Mouse (Mus musculus) kidney, postnatal 0 days (tissue): ENCODE data around the gene Gm10073. TPM values are rescaled to one million over a fixed set of nuclear protein-coding genes. Genes with fewer than 3 reads are reported as not detected.

Experiments used
- ATAC-seq: fragments of 200-750 bp; cut with Nextera tagmentation; replicated peaks from 2 replicates; pipeline ENCODE4 v1.8.0; 2017; ENCODE audit warnings: low read depth, moderate number of reproducible peaks, moderate TSS enrichment, moderate library complexity; ENCODE audit not compliant: low FRiP score
- DNase-seq: peaks from one replicate; pipeline ENCODE4 v3.0.0-alpha.2; 2016; ENCODE audit warnings: low spot score
- H3K27ac ChIP-seq: fragments of 300-500 bp; sonication (generic); 2 replicates; pipeline ENCODE4 v1.5.1; 2014; ENCODE audit warnings: mild to moderate bottlenecking
- H3K27me3 ChIP-seq: fragments of 300-500 bp; sonication (generic); 2 replicates; pipeline ENCODE4 v1.6.1; 2014; ENCODE audit warnings: low read length, mixed read lengths; ENCODE audit not compliant: insufficient read depth
- H3K36me3 ChIP-seq: fragments of 300-500 bp; sonication (generic); 2 replicates; pipeline ENCODE4 v1.6.1; 2014; ENCODE audit warnings: low read length, mixed read lengths; ENCODE audit not compliant: insufficient read depth
- H3K4me1 ChIP-seq: fragments of 300-500 bp; sonication (generic); replicated peaks from 2 replicates; pipeline ENCODE4 v1.6.1; 2014; ENCODE audit warnings: antibody characterized with exemption, low read length, mixed read lengths; ENCODE audit not compliant: insufficient read depth
- H3K4me2 ChIP-seq: fragments of 300-500 bp; sonication (generic); 2 replicates; pipeline ENCODE4 v1.6.1; 2014; ENCODE audit warnings: mild to moderate bottlenecking, low read length, moderate library complexity, mixed read lengths
- H3K4me3 ChIP-seq: fragments of 300-500 bp; sonication (generic); replicated peaks from 2 replicates; pipeline ENCODE4 v1.5.1; 2014; ENCODE audit warnings: low read depth, low read length
- H3K9ac ChIP-seq: fragments of 300-500 bp; sonication (generic); 2 replicates; pipeline ENCODE4 v1.6.1; 2014; ENCODE audit warnings: low read depth, low read length
- H3K9me3 ChIP-seq: fragments of 300-500 bp; sonication (generic); replicated peaks from 2 replicates; pipeline ENCODE4 v1.6.1; 2016; ENCODE audit warnings: low read length, inconsistent platforms, mixed read lengths
- CTCF ChIP-seq: IDR thresholded peaks from 2 replicates; pipeline ENCODE4 v1.5.1; 2016; ENCODE audit warnings: antibody characterized with exemption, low read depth, mild to moderate bottlenecking, moderate library complexity
- WGBS: fragments of 180-500 bp; shearing (Covaris S2); extraction: QIAGEN DNeasy Blood & Tissue Kit; methylation state at CpG from one replicate; pipeline ENCODE4 v1.1.7; 2014; 5-methylcytosine and 5-hydroxymethylcytosine counted together
- polyA plus RNA-seq: library from polyadenylated mRNA; unstranded; fragments of >200 nt; fragmentation: Nextera tagmentation; extraction: Ambion mirVana; gene quantifications from 2 replicates; pipeline ENCODE4 v1.2.1, GENCODE M21; 2015

Gm10073 gene
- polyA plus RNA-seq, 1 experiment from 2014 or later, result 15.1 TPM

DNA sequence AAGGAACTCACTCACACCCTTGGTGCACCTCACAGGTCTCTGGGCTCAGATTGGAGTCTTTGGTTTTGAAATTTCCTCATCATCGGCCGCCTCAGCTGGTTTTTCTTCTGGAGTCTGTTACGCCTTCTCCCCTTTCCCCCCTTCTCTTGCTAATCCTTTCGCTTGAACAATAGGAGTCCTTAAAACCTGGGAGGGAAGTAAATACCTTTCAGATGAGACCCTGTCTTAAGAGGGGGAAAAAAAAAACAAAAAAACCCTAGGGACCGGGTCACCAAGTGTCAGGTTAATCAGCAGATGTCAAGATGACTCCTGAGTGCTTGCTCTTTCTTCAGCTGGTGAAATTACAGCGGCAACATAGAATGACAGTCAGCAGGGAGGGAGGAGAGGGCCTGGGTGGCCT lies 43.9 kb upstream of the Gm10073 start:
- 53% methylated on average over 6 of the region's 6 CpGs for WGBS
- no peak for DNase-seq

DNA sequence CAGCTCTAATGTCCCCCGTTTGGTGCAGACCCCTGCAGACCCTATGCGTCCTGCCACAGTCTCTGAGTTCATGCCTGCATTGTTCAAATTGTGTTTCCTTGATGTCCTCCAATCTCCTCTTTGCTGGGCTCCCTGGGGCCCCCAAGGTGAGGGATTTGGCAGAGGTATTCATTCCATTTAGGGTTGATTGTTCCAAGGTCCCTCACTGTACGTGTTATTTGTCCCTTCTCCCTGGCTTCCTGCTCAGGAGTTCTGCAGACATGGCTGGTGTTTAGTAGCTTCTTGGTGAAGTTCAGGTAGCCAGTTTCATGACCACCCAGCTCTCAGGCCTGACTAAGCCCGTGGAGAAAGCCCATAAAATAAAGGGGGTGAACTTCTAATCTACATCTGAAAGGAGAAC lies 43.4 kb upstream of the Gm10073 start:
- Histone ChIP-seq H3K27me3 (no peaks in the 10 kb centered on the region), H3K27ac (no peak overlapping the region), H3K4me2 (no peak overlapping the region), H3K4me1 (peaks cover 7% of the 10 kb centered on the region; the same call in 1 of the 2 replicates), H3K4me3 (no peak overlapping the region), H3K9ac (no peak overlapping the region), H3K36me3 (no peaks in the 10 kb centered on the region), H3K9me3 (no peaks in the 10 kb centered on the region)
- DNase-seq, result no peak
- no peak for TF ChIP-seq CTCF
- no peak for ATAC-seq
- 51% methylated on average over 4 of the region's 4 CpGs for WGBS

More for the DNA sequence above, 43.9 kb upstream of the Gm10073 start:
- H3K4me1 ChIP-seq, result peaks cover 7% of the 10 kb centered on the region; the same call in 1 of the 2 replicates
- ATAC-seq, result no peak
- H3K27me3 ChIP-seq, result no peaks in the 10 kb centered on the region
- no peak overlapping the region for H3K4me2 ChIP-seq
- no peak overlapping the region for H3K27ac ChIP-seq
- H3K9ac ChIP-seq, result no peak overlapping the region
- no peaks in the 10 kb centered on the region for H3K9me3 ChIP-seq
- no peak overlapping the region for H3K4me3 ChIP-seq
- TF ChIP-seq CTCF, result no peak
- no peaks in the 10 kb centered on the region for H3K36me3 ChIP-seq

DNA sequence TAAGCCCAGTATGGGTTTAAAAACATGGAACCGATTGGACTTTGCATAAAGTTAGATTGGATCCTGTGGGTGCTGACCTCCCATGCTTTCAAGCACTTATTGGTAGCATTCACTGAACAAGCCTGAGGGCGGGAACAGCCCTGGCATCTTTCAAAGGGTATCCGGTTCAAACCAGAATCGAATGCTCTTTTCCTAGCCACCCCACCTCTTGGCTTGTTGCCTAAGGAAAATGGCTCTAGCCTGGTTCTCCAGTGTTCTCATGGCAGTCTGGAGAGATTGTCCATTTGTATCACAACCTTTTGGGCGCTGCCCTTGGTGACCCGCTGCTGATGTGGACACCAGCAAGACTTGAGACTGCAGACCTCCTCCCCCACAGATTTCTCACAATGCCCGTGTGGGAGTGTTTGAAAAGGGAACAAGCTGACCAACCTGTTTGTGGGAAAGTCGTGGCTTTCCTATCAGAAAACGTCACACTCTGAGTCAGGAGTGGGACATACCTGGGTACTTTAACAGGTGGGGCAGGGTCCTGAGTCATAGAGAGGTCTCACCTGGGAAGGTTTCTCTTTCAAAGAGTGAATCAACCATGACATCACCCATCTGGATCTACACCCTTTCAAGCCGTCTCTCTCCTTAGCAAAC lies 42.5 kb upstream of the Gm10073 start:
- no peak for TF ChIP-seq CTCF
- WGBS, result 56% methylated on average over 10 of the region's 10 CpGs

DNA sequence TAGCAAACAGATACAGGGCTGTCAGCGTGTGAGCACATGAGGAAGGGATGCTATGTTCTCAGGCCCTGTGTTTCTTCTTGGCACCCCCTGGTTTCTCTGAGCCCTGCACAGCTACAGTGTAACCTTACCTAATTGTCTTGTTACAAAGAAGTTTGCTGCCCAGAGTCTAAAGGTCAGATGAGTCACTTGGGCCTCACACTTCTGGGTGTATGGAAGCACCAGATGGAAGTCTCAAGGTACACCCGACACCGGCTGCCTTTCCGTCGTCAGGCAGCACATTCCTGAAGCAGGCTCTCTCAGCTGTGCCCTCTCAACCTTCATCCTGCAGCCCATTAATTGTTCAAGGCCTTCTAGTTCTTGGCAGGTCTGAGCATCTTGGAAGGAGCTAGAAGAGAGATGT lies 41.4 kb upstream of the Gm10073 start:
- DNase-seq, result peak; percentile 47
- Histone ChIP-seq H3K4me3 (no peak overlapping the region), H3K9ac (no peak overlapping the region), H3K4me2 (no peak overlapping the region), H3K9me3 (no peaks in the 10 kb centered on the region), H3K27ac (peak overlapping the region; percentile 37), H3K36me3 (no peaks in the 10 kb centered on the region), H3K27me3 (no peaks in the 10 kb centered on the region), H3K4me1 (peaks cover 5% of the 10 kb centered on the region; the same call in 1 of the 2 replicates)
- peak; percentile 60 for ATAC-seq
- WGBS, result 21% methylated on average over 5 of the region's 5 CpGs
- no peak for TF ChIP-seq CTCF

More for the DNA sequence above, 42.5 kb upstream of the Gm10073 start:
- Histone ChIP-seq H3K36me3 (no peaks in the 10 kb centered on the region), H3K27me3 (no peaks in the 10 kb centered on the region), H3K4me1 (peaks cover 7% of the 10 kb centered on the region; the same call in 1 of the 2 replicates), H3K9ac (no peak overlapping the region), H3K9me3 (no peaks in the 10 kb centered on the region), H3K4me3 (no peak overlapping the region), H3K27ac (peak overlapping the region; percentile 37), H3K4me2 (no peak overlapping the region)
- ATAC-seq (no peak), DNase-seq (no peak)

DNA sequence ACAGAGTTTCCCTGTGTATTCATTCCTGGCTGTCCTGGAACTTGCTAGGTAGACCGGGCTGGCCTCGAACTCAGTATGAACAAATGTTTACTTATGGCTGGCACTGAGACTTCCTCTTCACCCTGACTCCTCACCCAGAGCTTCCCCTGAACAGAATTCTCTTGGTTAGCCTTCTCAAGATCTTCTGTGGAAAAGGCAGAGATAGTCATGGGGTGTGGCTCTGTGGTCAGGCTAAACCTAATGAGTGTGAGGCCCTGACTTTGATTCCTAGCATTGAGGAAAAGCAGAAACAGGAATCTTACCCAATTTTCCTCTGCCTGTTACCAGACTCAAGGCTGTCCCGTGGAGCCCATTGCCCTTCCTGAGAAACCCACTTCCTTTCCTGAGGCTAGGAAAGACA lies 38.8 kb upstream of the Gm10073 start:
- no peaks in the 10 kb centered on the region; the same call in 1 of the 2 replicates for H3K4me1 ChIP-seq

DNA sequence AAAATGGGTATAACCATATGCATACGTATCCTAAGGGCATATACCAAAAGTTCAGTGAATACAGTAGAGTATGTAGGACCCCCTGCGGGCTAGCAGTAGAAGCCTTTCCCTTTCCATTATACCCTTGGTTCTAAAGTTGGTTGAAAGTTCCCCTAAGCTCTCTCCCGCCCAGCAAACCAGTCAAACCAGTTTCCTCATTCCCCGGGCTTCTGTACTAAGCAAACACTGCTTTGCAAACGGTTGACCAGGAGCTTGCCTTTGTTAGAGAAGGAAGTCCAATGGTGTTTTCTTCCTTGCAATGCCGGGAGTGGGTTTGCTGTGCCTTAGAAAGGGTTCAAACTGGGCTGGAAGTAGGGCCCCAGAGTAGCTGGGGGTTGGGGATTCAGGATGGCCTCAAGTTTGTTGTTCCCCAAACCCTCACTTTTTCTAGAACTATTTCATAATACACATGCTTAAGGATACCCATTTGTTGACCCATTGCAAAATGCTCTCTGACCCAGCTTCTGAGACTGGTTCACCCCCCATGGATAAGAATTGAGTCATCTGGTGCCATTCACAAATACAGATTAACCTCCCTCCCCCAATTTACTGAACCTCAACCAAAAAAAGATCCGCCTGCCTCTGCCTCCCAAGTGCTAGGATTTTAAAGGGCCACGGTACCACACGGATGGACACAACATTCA lies 37.8 kb upstream of the Gm10073 start:
- no peaks in the 10 kb centered on the region for H3K36me3 ChIP-seq
- no peak overlapping the region for H3K4me2 ChIP-seq
- 64% methylated on average over 9 of the region's 9 CpGs for WGBS
- H3K9ac ChIP-seq, result no peak overlapping the region
- no peaks in the 10 kb centered on the region; the same call in 1 of the 2 replicates for H3K4me1 ChIP-seq
- peak overlapping the region; percentile 71 for H3K27ac ChIP-seq
- no peak overlapping the region for H3K4me3 ChIP-seq
- DNase-seq (peak; percentile 40), ATAC-seq (no peak)
- no peak for TF ChIP-seq CTCF
- H3K9me3 ChIP-seq, result no peaks in the 10 kb centered on the region
- H3K27me3 ChIP-seq, result no peaks in the 10 kb centered on the region

More for the DNA sequence above, 38.8 kb upstream of the Gm10073 start:
- Histone ChIP-seq H3K4me2 (no peak overlapping the region), H3K36me3 (no peaks in the 10 kb centered on the region), H3K9ac (no peak overlapping the region), H3K9me3 (no peaks in the 10 kb centered on the region), H3K4me3 (no peak overlapping the region), H3K27ac (0 out of 2 replicates have a peak overlapping the region, but pooled peaks have one; percentile 71), H3K27me3 (no peaks in the 10 kb centered on the region)
- no peak for TF ChIP-seq CTCF
- ATAC-seq (no peak), DNase-seq (no peak)
- WGBS, result 80% methylated on average over 3 of the region's 3 CpGs
